Mouse (Mus musculus) ovary, postnatal 36 days (tissue): ENCODE results near the gene Klhl41.

Experiments
- DNase-seq: peaks from one replicate; pipeline ENCODE4 v3.0.0; 2022; ENCODE audit warnings: low spot score, mixed read lengths

Gene Klhl41

GRCm38 (mm10) chr2:69683036-69683805, 13.3 kb downstream of the Klhl41 start:
- no peak for DNase-seq

- no peak for DNase-seq
These were observed 14.6 kb downstream of the Klhl41 start for GRCm38 (mm10) chr2:69684488-69684887.

GRCm38 (mm10) chr2:69690214-69690613, 20.3 kb downstream of the Klhl41 start:
- DNase-seq: no peak

- DNase-seq: no peak
These were observed 20.9 kb downstream of the Klhl41 start for GRCm38 (mm10) chr2:69690843-69691242.

- DNase-seq: no peak
These were observed 23.6 kb downstream of the Klhl41 start for GRCm38 (mm10) chr2:69693501-69693900.

- no peak for DNase-seq
These were observed 30.5 kb downstream of the Klhl41 start for GRCm38 (mm10) chr2:69700446-69700845.

GRCm38 (mm10) chr2:69712171-69712570, 42.3 kb downstream of the Klhl41 start:
- DNase-seq: no peak

GRCm38 (mm10) chr2:69712981-69713625, 43.2 kb downstream of the Klhl41 start, which contains the start of gene Fastkd1:
TSS of gene Fastkd1 (minus strand) at chr2:69713516.
- DNase-seq: peak; percentile 80

GRCm38 (mm10) chr2:69713626-69714014, 43.7 kb downstream of the Klhl41 start:
- no peak for DNase-seq

GRCm38 (mm10) chr2:69714126-69714525, 44.2 kb downstream of the Klhl41 start:
- DNase-seq: no peak

GRCm38 (mm10) chr2:69716483-69716882, 46.6 kb downstream of the Klhl41 start:
- no peak for DNase-seq

- no peak for DNase-seq
These were observed 49.2 kb downstream of the Klhl41 start for GRCm38 (mm10) chr2:69719121-69719520.

- DNase-seq: no peak
These were observed 52.3 kb downstream of the Klhl41 start, which contains the start of gene Ppig for GRCm38 (mm10) chr2:69722273-69722649. TSS of gene Ppig (plus strand) at chr2:69722545.

GRCm38 (mm10) chr2:69722650-69723518, 53.0 kb downstream of the Klhl41 start:
- DNase-seq: peak; percentile 90

GRCm38 (mm10) chr2:69723519-69723825, 53.6 kb downstream of the Klhl41 start:
- DNase-seq: no peak
